Mouse (Mus musculus) lung, postnatal 10 days (tissue): ENCODE measurements around the gene Scd2.
"Not testable (repeated sequence)": the region's sequence is repeated elsewhere in the genome, so short reads cannot be mapped to it uniquely, and the experiment has no call there.

Experiments used
- DNase-seq: peaks from one replicate; pipeline ENCODE4 v3.0.0; 2021

Gene Scd2

DNA sequence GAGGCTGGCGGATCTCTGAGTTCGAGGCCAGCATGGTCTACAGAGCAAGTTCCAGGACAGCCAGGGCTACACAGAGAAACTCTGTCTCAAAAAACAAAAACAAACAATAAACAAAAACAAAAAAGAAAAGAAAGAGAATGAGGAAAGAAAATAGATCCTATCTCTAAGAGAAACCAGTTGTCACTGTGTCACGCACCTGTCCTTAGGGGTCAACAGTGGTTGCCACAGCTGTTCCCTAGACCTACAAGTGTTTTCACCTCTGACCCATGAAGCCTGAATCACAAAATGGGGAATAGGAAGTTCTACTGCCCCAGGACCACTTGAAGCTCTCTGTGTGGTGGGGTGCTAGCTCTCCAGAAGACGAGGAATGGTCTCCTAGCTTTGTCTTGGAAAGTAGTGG, 19.0 kb upstream of the Scd2 start:
- DNase-seq = no peak

DNA sequence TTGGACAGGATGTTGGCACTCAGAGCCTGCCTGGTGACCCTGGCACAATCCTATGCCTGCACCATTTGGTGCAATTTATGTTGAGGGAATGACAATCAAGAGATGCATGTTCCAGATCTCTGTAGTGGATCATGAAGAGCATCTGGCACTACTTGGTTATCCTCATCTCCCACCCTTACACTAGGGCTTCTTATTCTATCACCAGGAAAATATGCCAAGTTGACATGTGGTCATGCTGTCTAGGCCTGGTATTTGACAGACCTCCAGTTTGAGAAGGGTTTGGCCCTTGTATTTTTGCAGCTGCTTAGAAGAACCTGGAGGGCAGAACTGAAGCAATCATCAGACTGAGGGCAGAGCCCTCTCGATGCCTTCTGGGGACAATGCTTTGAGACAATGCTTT, 18.1 kb upstream of the Scd2 start:
- DNase-seq = no peak

DNA sequence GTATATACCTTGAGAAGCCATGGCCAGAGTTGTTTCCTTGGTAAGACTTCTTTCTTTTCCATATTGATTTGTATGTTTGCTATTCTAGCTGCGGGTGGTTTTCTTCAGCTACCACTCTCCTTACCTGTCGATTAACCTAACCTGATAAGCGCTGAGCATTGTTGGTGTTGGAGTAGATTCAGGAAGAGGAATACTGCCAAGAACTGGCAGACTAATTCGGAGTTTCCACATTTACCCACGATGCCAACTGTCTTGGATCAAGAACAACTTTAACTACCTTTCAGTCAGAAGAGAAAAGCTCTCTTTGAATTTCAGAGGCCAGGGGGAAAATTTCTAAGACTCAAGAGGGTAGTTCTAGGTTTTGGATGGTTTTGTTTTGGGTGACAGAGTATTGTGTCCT, 16.6 kb upstream of the Scd2 start:
- no peak for DNase-seq

DNA sequence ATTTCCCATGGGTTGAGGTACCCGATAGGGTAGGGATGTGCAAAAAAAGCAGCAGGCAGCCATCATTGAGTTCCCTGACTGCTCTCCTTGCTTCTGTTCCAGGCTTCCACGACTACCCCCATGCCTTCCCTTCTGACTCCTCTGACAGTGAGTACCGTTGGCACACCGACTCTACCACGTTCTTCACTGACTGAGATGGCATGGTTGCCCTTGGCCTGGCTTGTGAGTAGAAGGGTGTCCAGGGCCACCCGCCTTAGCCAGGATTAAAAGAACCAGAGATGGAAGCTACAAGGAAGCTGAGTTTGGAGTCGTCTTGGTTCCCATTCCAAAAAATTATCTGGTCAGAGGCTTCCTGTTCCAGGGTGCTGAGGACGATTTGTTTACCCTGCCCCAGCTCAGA, 15.5 kb upstream of the Scd2 start:
- DNase-seq = no peak

DNA sequence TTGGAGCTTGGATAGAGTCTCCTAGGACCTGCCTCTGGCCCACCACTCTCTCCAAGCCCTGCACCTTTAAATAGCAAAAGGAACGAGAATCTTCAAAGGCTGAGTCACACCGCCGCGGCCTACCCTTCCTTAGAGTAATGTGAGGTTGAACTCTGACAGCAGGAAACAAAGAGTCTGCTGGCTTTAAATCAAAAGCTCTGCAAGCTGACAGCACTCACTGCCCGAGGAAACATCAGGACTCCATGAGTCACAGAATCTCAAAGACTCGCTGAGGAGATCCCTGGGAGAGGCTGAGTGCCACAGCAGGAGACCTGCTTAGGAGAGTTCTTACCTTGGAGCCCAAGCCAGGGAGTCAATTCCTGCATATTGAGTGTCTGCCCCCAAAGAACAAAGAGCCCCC, 12.7 kb upstream of the Scd2 start:
- peak; percentile 67 for DNase-seq

DNA sequence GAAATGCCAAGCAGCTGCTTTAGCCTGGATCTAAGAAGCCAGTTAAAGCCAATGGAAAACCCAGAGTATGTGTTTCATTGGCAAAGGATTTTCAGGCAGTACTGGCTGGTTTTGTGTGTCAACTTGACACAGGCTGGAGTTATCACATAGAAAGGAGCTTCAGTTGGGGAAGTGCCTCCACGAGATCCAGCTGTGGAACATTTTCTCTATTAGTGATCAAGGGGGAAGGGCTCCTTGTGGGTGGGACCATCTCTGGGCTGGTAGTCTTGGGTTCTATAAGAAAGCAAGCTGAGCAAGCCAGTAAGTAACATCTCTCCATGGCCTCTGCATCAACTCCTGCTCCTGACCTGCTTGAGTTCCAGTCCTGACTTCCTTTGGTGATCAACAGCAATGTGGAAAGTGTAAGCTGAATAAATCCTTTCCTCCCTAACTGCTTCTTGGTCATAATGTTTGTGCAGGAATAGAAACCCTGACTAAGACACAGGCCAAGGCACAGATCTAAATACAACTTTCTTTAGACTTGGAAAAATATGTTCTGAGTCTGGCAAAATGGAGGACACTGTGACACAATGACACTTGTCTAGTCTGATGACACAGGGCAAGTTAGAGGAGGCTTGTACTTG, 11.5 kb upstream of the Scd2 start:
- not testable (repeated sequence) for DNase-seq

DNA sequence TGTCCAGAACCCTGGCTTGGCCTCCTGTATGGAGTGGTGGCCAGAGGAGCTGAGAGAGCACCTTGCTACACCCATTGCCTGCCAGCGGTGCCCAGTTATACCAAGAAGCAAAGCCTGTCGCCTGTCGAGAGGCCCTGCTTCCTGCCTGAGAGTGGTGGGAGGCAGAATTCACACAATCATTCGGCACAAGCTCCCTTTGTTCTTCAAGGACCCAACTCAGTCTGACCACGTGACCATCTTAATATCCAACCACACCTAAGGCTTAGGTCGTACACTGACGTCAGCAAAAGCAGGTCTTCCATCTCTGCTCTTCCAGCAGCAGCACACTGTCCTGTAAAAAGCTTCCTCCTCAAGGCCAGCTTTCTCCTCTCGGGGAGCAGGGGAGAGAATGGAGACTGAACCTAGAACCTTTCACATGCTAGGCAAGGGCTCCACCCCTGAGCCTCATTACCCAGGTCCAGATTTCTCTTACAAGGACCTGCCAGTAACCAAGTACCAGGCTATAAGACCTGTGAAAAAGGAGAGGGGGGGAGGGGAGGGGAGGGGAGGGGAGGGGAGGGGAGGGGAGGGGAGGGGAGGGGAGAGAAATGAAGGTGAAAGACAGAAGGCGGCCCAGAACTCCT, 10.8 kb upstream of the Scd2 start:
- DNase-seq = peak; percentile 45

DNA sequence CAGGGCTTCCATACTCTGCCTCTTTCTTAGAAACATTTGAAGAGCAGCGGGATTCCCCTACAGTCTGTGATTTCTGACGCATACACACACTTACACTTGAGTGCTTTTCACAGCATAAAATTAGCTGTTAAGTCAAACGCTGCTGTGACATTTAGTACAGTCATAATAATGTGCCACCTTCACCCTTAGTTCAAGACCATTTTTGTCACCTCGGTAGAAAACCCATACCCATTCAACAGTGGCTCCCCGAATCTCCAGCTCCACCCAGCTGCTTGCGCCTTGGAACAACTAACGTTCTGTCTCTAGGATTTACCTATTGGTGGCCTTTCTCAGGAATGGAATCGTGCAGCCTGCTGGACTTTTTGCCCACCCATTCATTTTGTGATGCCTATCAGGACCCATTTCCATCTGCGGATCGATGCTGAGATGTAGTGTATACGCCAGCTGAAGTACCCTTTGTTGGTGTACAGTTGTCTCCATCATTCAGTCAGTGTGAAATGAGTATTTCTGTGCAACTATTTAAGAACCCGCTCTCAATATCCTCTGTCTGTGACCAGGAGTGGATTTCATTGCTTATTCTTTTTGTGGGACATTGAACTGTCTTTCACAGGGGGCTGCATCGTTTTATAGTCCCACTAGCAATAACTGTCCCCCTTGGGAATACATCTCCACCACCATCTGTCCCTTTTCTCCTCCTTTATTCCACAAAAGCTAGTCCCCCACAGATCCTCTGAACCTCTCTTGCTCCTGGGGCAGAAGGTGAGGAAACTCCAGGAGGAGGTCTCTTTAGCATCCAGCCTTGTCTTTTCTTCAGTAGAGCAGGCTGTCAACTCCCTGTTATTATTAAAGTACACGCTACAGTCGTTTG, 10.1 kb upstream of the Scd2 start:
- DNase-seq = no peak

DNA sequence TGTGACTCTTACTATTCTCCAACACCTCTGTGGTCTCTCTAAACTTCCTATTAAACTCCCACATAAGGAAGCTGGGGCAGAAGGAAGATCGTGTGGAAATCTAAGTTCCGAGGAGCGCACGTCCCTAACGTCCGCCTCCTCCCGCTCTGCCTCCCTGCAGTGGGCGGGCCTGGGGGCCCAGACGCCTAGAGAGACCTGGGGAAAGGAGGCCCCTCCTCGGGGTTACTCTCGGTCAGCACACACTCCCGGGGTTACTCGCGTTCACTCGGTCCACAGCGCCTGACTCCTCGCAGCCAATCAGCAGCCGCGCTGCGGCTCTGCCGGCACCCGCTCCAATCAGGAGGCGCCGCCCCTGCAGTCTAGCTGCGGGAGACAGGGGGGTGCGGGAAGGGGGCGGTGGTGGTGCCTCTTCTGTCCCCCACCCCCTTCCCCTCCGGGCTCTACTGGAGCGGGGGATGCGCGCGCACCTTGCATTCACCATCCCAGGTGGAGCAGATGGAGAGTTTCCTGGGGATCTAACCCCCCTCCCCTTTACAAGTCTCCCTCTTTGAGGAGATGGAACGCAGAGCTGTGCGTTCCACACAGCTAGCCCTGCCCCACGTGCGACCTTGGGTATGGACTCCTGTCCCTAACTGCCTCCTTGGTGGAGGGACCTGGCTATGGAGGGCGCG, 9.3 kb upstream of the Scd2 start:
- DNase-seq = peak; percentile 96

DNA sequence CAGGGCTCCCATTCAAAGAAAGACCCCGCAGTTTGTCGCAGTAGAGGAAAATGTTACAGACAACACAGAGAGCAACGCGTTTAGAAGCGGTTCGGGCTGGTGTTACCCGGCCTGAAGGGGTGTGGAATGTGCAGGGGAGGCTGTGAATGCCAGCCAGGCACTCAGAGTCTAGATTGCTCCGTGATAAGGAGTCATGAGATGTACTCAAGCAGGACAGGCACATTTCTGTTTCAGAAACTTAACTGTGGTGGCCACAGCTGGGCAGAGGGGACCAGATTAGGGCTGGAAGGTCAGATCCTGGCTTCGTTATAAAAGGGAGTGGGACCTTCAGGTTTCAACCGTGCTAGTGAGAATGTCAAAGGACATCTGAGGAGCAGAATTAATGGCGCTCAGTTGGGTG, 8.8 kb upstream of the Scd2 start:
- DNase-seq = peak; percentile 56

DNA sequence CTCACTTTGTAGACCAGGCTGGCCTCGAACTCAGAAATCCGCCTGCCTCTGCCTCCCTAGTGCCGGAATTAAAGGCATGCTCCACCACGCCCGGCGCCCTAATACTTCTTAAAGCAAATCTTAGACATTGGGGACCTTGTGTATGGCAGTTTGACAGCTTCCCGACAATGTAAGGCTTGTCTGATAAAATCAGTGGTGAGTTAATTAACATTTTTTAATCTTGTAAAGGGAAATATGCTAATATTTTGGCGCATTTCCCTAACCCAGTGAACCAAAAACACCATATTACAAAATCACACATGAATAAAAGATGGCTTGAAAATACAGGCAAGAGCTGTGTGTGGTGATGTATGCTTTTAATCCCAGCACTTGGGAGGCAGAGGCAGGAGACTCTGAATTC, 7.9 kb upstream of the Scd2 start:
- DNase-seq = no peak

DNA sequence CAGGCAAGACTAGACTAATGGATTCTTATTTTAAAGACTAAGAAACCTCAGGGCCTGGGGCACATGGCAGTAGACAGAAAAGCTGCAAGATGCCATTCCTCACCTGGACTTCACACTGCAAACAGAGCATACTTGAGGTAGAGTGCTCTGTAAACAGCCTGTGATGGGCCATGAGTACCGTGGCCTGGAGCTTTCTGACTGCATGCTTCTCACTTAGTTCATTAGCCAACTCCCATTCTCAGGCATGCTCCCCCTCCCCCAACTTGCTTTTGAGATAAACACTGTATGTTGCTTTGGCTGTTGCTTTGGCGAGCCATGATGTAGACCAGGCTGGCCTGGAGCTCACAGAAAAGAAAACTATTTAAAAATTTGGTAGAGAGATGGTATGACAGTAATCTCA, 7.4 kb upstream of the Scd2 start:
- DNase-seq = peak; percentile 72

DNA sequence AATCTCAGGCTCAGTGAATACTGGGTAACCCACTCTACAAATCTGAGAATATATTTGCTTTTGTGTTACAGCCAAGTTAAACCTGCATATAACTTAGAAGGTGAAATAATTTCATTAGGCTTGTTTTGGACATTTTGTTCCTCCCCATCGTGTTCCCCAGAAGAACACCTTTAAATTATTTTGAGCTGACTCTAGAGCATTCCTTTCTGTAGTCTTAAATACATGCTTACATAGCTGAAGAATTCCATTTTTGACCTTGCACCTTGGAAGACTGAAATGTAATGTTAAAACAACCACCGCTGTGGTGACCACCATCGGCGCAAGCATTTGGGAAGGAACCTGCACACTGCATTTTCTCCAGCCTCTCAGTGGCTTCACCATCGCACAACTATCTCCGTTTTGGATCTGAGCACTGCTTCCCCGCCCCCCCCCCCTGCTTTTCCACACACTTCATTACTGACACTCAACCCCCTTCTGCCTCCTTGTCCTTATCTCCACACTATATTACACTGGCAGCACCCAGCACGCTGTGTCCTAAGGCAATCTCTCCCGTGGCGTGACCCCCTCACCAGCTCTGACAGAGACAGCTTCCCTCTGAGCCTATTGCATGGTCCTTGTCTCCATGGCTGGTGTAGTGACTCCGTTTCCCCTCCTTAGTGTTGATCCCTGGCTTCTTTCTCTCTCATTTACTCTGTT, 5.9 kb upstream of the Scd2 start:
- DNase-seq = no peak

DNA sequence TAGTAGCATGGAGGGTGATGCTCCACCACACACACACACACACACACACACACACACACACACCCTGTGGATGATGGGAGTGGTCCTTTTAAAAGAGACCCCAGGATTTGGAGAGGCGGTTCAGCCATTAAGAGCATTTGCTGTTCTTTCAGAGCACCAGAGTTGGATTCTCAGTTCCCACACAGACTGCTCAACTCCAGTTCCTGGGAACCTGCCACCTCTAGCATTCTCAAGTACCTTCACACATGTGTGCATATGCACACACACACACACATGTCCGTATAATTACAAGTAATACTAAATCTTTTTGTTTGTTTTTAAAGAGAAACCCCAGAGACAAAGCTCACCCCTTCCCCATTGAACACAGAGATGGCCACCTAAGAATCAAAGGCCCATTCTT, 1.4 kb upstream of the Scd2 start:
- DNase-seq = no peak

DNA sequence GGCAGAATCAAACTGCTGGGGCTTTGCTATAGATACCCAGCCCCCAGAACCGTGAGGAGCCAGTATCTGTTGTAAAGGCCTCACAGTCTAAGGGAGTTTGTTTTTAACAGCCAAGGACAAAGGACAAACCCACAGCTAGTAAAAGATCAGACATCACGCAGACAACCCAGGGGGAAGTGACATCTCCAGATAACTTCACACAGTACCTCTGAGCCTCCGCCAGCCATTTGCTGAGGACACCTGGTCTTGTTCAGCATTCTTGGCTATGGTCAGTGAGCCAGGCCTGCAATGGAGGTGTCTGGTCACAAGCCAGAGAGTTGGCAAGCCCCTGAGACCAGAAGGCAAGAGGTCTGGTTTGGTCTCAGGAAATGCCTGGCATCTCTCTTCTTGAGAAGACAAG, 991 bp upstream of the Scd2 start:
- no peak for DNase-seq

DNA sequence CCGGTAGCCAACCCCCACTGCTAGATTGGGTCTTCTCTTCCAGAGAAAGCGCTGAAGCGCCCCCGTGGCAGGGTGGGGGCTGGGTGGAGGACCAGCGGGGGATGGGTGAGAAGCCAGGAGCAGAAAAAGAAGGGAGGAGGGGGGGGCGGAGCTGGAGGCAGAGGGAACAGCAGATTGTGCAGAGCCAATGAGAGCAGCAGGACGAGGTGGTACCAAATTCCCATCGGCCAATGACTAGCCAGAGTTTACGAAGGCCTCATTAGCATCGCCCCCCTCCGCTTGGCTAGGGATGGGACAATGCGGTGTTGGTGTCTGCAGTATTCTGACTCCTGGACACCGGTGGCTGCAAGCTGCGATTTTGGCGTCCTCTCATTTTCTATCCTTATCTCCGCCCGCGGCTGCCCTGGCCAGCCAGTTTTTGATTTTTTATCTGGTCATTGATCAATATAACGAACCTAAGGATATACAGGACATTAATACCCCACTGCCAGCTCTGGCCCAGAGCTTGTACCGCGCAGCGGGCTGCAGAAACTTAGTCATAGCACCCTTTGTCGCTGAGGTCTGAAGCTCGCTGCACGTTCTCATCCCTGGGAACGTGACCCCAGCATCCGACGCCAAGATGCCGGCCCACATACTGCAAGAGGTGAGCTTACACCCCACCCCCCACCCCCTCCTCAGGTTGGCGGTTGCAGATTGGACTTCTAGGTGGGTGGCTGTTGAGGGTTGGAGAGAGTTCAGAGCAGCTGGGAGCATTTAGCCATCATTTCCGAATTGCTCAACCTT, 486 bp downstream of the Scd2 start:
- DNase-seq = peak; percentile 95

DNA sequence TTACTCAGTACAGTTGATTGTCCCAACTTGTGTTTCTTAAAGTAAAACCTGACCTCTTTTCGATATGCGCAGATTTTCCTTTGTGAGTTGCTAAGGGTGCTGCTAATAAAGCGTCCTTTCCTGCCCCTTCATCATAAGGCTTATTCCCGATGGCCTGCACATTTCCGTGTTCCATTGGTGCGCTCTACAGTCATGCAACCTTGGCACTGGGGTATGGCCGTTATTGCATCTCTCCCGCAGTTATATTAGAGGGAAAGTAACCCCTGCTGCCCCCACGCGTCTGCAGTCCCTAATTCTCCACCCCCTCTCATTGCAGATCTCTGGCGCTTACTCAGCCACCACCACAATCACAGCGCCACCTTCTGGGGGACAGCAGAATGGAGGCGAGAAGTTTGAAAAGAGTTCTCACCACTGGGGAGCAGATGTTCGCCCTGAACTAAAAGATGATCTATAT, 1.1 kb downstream of the Scd2 start:
- peak; percentile 94 for DNase-seq

DNA sequence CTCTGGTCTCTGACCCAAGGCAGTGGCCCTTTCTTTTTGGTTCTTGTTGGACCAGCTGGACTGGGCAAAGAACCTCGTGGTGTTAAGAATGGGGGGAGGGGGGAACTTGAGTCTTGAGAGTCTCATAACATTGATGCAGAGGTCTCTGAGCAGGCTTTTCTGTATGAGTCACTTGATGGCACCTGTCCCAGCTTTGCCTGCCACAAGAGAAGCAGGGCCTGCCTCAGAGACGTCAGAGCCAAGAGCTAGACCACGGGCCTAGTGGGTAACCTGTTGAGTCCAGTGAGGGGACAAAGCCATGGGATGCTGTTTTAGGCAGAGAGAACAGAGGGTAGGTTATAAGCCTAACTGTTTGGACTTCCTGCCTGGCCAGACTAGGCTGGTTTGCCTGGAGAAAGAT, 1.8 kb downstream of the Scd2 start:
- peak; percentile 74 for DNase-seq

DNA sequence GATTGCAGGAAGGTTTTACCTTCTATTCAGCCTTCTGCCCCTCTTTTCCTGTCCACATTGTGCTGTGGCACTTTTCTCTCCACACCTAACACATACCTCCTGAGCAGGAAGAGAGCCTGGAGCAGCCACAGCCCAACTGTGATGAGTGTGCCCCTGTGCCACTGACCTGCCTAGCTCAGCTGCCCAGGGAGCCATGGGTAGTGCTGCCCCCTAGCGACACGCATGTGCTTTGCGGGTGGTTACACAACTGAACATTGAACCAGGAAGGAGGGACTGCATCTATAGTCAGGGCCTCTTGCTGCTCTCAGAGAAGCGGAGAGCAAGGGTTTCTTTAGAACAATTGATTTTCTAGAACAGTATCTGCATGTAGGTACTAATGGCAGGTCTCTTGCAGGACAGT, 2.3 kb downstream of the Scd2 start:
- peak; percentile 94 for DNase-seq

DNA sequence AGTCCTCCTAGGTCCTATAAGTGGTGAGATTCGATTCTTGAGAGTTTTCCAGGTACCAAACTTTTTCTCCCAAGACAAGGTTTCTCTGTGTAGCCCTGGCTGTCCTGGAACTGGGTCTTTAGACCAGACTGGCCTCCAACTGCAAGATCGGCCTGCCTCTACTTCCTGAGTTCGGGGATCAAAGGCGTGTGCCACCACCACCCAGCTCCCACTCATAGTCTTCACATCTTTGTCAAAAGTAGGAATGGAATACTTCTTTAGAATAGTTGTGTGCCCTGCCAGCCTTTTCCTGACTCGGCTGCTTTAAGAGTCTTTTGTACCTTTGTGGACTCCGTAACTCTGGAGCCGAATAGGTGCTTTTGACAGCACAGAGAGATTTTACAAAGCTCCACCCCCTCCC, 2.7 kb downstream of the Scd2 start:
- no peak for DNase-seq

DNA sequence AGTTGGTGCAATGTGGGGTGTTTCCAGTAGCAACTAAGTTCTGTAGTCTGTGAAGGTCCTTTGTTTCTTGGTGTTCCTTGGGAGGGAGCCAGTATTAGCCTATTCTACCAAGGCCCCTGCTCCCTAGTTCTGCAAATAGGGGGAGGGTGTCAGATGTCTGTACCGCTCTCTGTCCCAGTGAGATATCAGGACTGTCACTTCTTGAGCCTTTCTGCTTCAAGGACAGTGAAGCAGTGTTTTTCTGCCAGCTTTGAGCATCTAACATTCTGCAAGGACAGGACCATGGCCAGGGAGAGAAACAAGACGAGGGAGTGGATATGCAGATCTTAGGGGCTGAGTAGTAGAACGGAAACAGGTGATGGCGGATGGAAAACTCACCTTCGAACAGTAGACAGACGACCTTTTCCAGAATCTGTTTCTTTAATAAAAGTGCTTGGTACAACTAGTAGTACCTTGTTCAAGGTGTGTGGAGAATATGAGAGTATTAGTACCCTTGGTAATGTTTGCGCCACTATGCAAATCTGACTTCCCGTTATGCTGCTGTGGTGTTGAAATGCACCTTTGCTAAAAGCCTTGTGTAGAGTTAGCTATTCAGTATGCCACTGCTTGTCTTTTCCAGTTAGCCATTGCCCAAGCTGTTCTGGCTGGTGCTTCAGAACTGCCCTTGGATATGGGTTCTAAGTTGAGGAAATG, 3.7 kb downstream of the Scd2 start:
- DNase-seq = no peak

DNA sequence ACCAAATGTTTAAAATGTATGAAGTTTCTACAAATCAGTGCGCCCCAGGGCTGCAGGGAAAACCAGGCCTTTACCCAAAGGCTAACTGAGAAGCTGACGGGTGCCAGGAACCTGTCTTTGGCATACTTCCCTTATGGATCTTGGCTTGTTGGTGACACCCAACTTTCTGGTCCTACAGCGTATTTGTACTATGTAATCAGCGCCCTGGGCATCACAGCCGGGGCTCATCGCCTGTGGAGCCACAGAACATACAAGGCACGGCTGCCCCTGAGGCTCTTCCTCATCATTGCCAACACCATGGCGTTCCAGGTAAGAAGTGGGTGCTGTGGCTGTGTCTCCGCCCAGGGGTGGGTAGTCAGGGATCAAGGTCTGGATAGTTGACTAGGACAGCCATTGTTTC, 4.4 kb downstream of the Scd2 start:
- no peak for DNase-seq
